Mouse (Mus musculus): ENCODE measurements around the gene Aes. TPM values are rescaled to one million over a fixed set of nuclear protein-coding genes. Genes with fewer than 3 reads are reported as not detected.

The Aes gene
- polyA plus RNA-seq, 1 experiment from 2014 or later = 683 TPM

- H3K4me1 ChIP-seq (replicated peaks; ENCODE audit: control insufficient read depth, insufficient read depth, low read length) = no peaks in the 10 kb centered on the region
These were observed 29.5 kb downstream of the Aes start for GRCm38 (mm10) chr10:81588739-81589138.

GRCm38 (mm10) chr10:81591846-81592245 lies 32.6 kb downstream of the Aes start:
- H3K36me3 ChIP-seq (ENCODE audit: control insufficient read depth, insufficient read depth) = no peaks in the 10 kb centered on the region
- no peak overlapping the region for H3K9ac ChIP-seq (replicated peaks; ENCODE audit: low read depth, low read length)
- no peak overlapping the region for H3K4me3 ChIP-seq (replicated peaks; ENCODE audit: low read length)
- peaks cover 16% of the 10 kb centered on the region for H3K4me1 ChIP-seq (replicated peaks; ENCODE audit: control insufficient read depth, insufficient read depth, low read length)
- H3K27ac ChIP-seq (ENCODE audit: low read length) = no peak overlapping the region
- H3K9me3 ChIP-seq (ENCODE audit: control insufficient read depth, low read length) = no peaks in the 10 kb centered on the region
- no peak overlapping the region for H3K4me2 ChIP-seq (ENCODE audit: low read length)
- no peak for ATAC-seq
- 71% methylated on average over 9 of the region's 9 CpGs for WGBS
- H3K27me3 ChIP-seq (replicated peaks; ENCODE audit: control insufficient read depth, insufficient read depth, low read length) = peaks cover 24% of the 10 kb centered on the region

More at GRCm38 (mm10) chr10:81588739-81589138, 29.5 kb downstream of the Aes start:
- Histone ChIP-seq H3K9me3 (ENCODE audit: control insufficient read depth, low read length) (no peaks in the 10 kb centered on the region), H3K4me3 (replicated peaks; ENCODE audit: low read length) (no peak overlapping the region), H3K36me3 (ENCODE audit: control insufficient read depth, insufficient read depth) (no peaks in the 10 kb centered on the region), H3K27me3 (replicated peaks; ENCODE audit: control insufficient read depth, insufficient read depth, low read length) (peaks cover 9% of the 10 kb centered on the region), H3K27ac (ENCODE audit: low read length) (no peak overlapping the region), H3K4me2 (ENCODE audit: low read length) (no peak overlapping the region), H3K9ac (replicated peaks; ENCODE audit: low read depth, low read length) (no peak overlapping the region)
- 66% methylated on average over 7 of the region's 7 CpGs for WGBS
- no peak for ATAC-seq

- Histone ChIP-seq H3K36me3 (ENCODE audit: control insufficient read depth, insufficient read depth) (no peaks in the 10 kb centered on the region), H3K4me1 (replicated peaks; ENCODE audit: control insufficient read depth, insufficient read depth, low read length) (peaks cover 24% of the 10 kb centered on the region), H3K27ac (ENCODE audit: low read length) (no peak overlapping the region), H3K27me3 (replicated peaks; ENCODE audit: control insufficient read depth, insufficient read depth, low read length) (peaks cover 20% of the 10 kb centered on the region), H3K4me3 (replicated peaks; ENCODE audit: low read length) (no peak overlapping the region), H3K9me3 (ENCODE audit: control insufficient read depth, low read length) (no peaks in the 10 kb centered on the region), H3K9ac (replicated peaks; ENCODE audit: low read depth, low read length) (no peak overlapping the region), H3K4me2 (ENCODE audit: low read length) (no peak overlapping the region)
- ATAC-seq = no peak
- 81% methylated on average over 7 of the region's 7 CpGs for WGBS
These were observed 33.3 kb downstream of the Aes start for GRCm38 (mm10) chr10:81592631-81593030.

GRCm38 (mm10) chr10:81593223-81593622 lies 33.9 kb downstream of the Aes start:
- no peaks in the 10 kb centered on the region for H3K36me3 ChIP-seq (ENCODE audit: control insufficient read depth, insufficient read depth)
- peaks cover 26% of the 10 kb centered on the region for H3K4me1 ChIP-seq (replicated peaks; ENCODE audit: control insufficient read depth, insufficient read depth, low read length)
- no peak overlapping the region for H3K27ac ChIP-seq (ENCODE audit: low read length)
- peaks cover 22% of the 10 kb centered on the region for H3K27me3 ChIP-seq (replicated peaks; ENCODE audit: control insufficient read depth, insufficient read depth, low read length)
- H3K9ac ChIP-seq (replicated peaks; ENCODE audit: low read depth, low read length) = no peak overlapping the region
- H3K4me3 ChIP-seq (replicated peaks; ENCODE audit: low read length) = no peak overlapping the region
- no peak overlapping the region for H3K4me2 ChIP-seq (ENCODE audit: low read length)
- H3K9me3 ChIP-seq (ENCODE audit: control insufficient read depth, low read length) = no peaks in the 10 kb centered on the region
- WGBS = 73% methylated on average over 4 of the region's 4 CpGs
- ATAC-seq = no peak

GRCm38 (mm10) chr10:81593935-81594334 lies 34.6 kb downstream of the Aes start:
- Histone ChIP-seq H3K9me3 (ENCODE audit: control insufficient read depth, low read length) (no peaks in the 10 kb centered on the region), H3K27me3 (replicated peaks; ENCODE audit: control insufficient read depth, insufficient read depth, low read length) (peaks cover 25% of the 10 kb centered on the region), H3K4me2 (ENCODE audit: low read length) (no peak overlapping the region), H3K4me1 (replicated peaks; ENCODE audit: control insufficient read depth, insufficient read depth, low read length) (peaks cover 26% of the 10 kb centered on the region), H3K4me3 (replicated peaks; ENCODE audit: low read length) (no peak overlapping the region), H3K27ac (ENCODE audit: low read length) (no peak overlapping the region), H3K9ac (replicated peaks; ENCODE audit: low read depth, low read length) (no peak overlapping the region), H3K36me3 (ENCODE audit: control insufficient read depth, insufficient read depth) (no peaks in the 10 kb centered on the region)
- WGBS = 76% methylated on average over 18 of the region's 18 CpGs
- no peak for ATAC-seq

GRCm38 (mm10) chr10:81595599-81595998 lies 36.3 kb downstream of the Aes start:
- Histone ChIP-seq H3K9me3 (ENCODE audit: control insufficient read depth, low read length) (no peaks in the 10 kb centered on the region), H3K36me3 (ENCODE audit: control insufficient read depth, insufficient read depth) (no peaks in the 10 kb centered on the region), H3K9ac (replicated peaks; ENCODE audit: low read depth, low read length) (no peak overlapping the region), H3K27ac (ENCODE audit: low read length) (no peak overlapping the region), H3K4me1 (replicated peaks; ENCODE audit: control insufficient read depth, insufficient read depth, low read length) (peaks cover 28% of the 10 kb centered on the region), H3K4me2 (ENCODE audit: low read length) (no peak overlapping the region), H3K27me3 (replicated peaks; ENCODE audit: control insufficient read depth, insufficient read depth, low read length) (peaks cover 27% of the 10 kb centered on the region), H3K4me3 (replicated peaks; ENCODE audit: low read length) (no peak overlapping the region)
- no peak for ATAC-seq
- 43% methylated on average over 5 of the region's 5 CpGs for WGBS

- ATAC-seq = no peak
- peak overlapping the region; percentile 14; the same call in 1 of the 2 replicates for H3K27ac ChIP-seq (ENCODE audit: low read length)
- 0% methylated on average over 10 of the region's 10 CpGs for WGBS
- H3K9ac ChIP-seq (replicated peaks; ENCODE audit: low read depth, low read length) = peak overlapping the region; percentile 46
- peaks cover 27% of the 10 kb centered on the region for H3K27me3 ChIP-seq (replicated peaks; ENCODE audit: control insufficient read depth, insufficient read depth, low read length)
- H3K4me2 ChIP-seq (ENCODE audit: low read length) = peak overlapping the region; percentile 37
- H3K36me3 ChIP-seq (ENCODE audit: control insufficient read depth, insufficient read depth) = no peaks in the 10 kb centered on the region
- H3K4me1 ChIP-seq (replicated peaks; ENCODE audit: control insufficient read depth, insufficient read depth, low read length) = peaks cover 38% of the 10 kb centered on the region
- H3K9me3 ChIP-seq (ENCODE audit: control insufficient read depth, low read length) = no peaks in the 10 kb centered on the region
- peak overlapping the region; percentile 15; the same call in 1 of the 2 replicates for H3K4me3 ChIP-seq (replicated peaks; ENCODE audit: low read length)
These were observed 37.3 kb downstream of the Aes start for GRCm38 (mm10) chr10:81596611-81597010.

GRCm38 (mm10) chr10:81597137-81597950 lies 38.1 kb downstream of the Aes start:
- H3K4me2 ChIP-seq (ENCODE audit: low read length) = no peak overlapping the region
- H3K36me3 ChIP-seq (ENCODE audit: control insufficient read depth, insufficient read depth) = no peaks in the 10 kb centered on the region
- H3K4me3 ChIP-seq (replicated peaks; ENCODE audit: low read length) = no peak overlapping the region
- peaks cover 30% of the 10 kb centered on the region for H3K27me3 ChIP-seq (replicated peaks; ENCODE audit: control insufficient read depth, insufficient read depth, low read length)
- 7% methylated on average over 12 of the region's 12 CpGs for WGBS
- H3K9ac ChIP-seq (replicated peaks; ENCODE audit: low read depth, low read length) = no peak overlapping the region
- no peak overlapping the region for H3K27ac ChIP-seq (ENCODE audit: low read length)
- peaks cover 39% of the 10 kb centered on the region for H3K4me1 ChIP-seq (replicated peaks; ENCODE audit: control insufficient read depth, insufficient read depth, low read length)
- no peaks in the 10 kb centered on the region for H3K9me3 ChIP-seq (ENCODE audit: control insufficient read depth, low read length)
- ATAC-seq = peak; percentile 14

- 47% methylated on average over 3 of the region's 3 CpGs for WGBS
These were observed 39.1 kb downstream of the Aes start for GRCm38 (mm10) chr10:81598342-81598741.

More at GRCm38 (mm10) chr10:81598342-81598741, 39.1 kb downstream of the Aes start:
- Histone ChIP-seq H3K27ac (ENCODE audit: low read length) (no peak overlapping the region), H3K9me3 (ENCODE audit: control insufficient read depth, low read length) (no peaks in the 10 kb centered on the region), H3K27me3 (replicated peaks; ENCODE audit: control insufficient read depth, insufficient read depth, low read length) (peaks cover 27% of the 10 kb centered on the region), H3K4me1 (replicated peaks; ENCODE audit: control insufficient read depth, insufficient read depth, low read length) (peaks cover 43% of the 10 kb centered on the region), H3K4me2 (ENCODE audit: low read length) (no peak overlapping the region), H3K9ac (replicated peaks; ENCODE audit: low read depth, low read length) (no peak overlapping the region), H3K36me3 (ENCODE audit: control insufficient read depth, insufficient read depth) (no peaks in the 10 kb centered on the region), H3K4me3 (replicated peaks; ENCODE audit: low read length) (no peak overlapping the region)
- ATAC-seq = no peak

Data from forebrain, embryonic 16.5 days (tissue).